Mouse (Mus musculus) urinary bladder, postnatal 14 days (tissue): ENCODE results near the gene Npy.
A peak's percentile ranks its signal among the peaks of the same experiment; 100 is the strongest.

Experiments
- DNase-seq: peaks from one replicate; pipeline ENCODE4 v3.0.0; 2021; ENCODE audit warnings: low spot score

Npy gene

GRCm38 (mm10) chr6:49821961-49822870, at the start of gene Npy:
Npy (plus strand) TSS chr6:49822710.
- DNase-seq, result peak; percentile 16

GRCm38 (mm10) chr6:49775006-49775405, 47.5 kb upstream of the Npy start:
- no peak for DNase-seq

GRCm38 (mm10) chr6:49778109-49778508, 44.4 kb upstream of the Npy start:
- no peak for DNase-seq

GRCm38 (mm10) chr6:49778729-49779128, 43.8 kb upstream of the Npy start:
- DNase-seq, result no peak

- DNase-seq, result no peak
Observed at GRCm38 (mm10) chr6:49779606-49780005, 42.9 kb upstream of the Npy start.

GRCm38 (mm10) chr6:49780846-49781400, 41.6 kb upstream of the Npy start:
- no peak for DNase-seq

- DNase-seq, result no peak
Observed at GRCm38 (mm10) chr6:49781852-49782251, 40.7 kb upstream of the Npy start.

- no peak for DNase-seq
Observed at GRCm38 (mm10) chr6:49782679-49783078, 39.8 kb upstream of the Npy start.

- peak; percentile 24 for DNase-seq
Observed at GRCm38 (mm10) chr6:49792524-49792923, 30.0 kb upstream of the Npy start.

GRCm38 (mm10) chr6:49804105-49804504, 18.4 kb upstream of the Npy start:
- DNase-seq, result no peak

- DNase-seq, result no peak
Observed at GRCm38 (mm10) chr6:49808076-49808475, 14.4 kb upstream of the Npy start.

GRCm38 (mm10) chr6:49817183-49817582, 5.3 kb upstream of the Npy start:
- DNase-seq, result no peak

- no peak for DNase-seq
Observed at GRCm38 (mm10) chr6:49817625-49818024, 4.9 kb upstream of the Npy start.

- DNase-seq, result no peak
Observed at GRCm38 (mm10) chr6:49822871-49823230, 341 bp downstream of the Npy start.

- no peak for DNase-seq
Observed at GRCm38 (mm10) chr6:49823371-49823770, 861 bp downstream of the Npy start.

- no peak for DNase-seq
Observed at GRCm38 (mm10) chr6:49823821-49824220, 1.3 kb downstream of the Npy start.

- no peak for DNase-seq
Observed at GRCm38 (mm10) chr6:49831579-49831978, 9.1 kb downstream of the Npy start.

GRCm38 (mm10) chr6:49856830-49857229, 34.3 kb downstream of the Npy start:
- no peak for DNase-seq

- DNase-seq, result no peak
Observed at GRCm38 (mm10) chr6:49867571-49867970, 45.1 kb downstream of the Npy start.

GRCm38 (mm10) chr6:49871071-49871470, 48.6 kb downstream of the Npy start:
- no peak for DNase-seq

- no peak for DNase-seq
Observed at GRCm38 (mm10) chr6:49873556-49873955, 51.0 kb downstream of the Npy start.

GRCm38 (mm10) chr6:49875160-49875559, 52.6 kb downstream of the Npy start:
- DNase-seq, result no peak

GRCm38 (mm10) chr6:49875791-49876190, 53.3 kb downstream of the Npy start:
- DNase-seq, result no peak
